Mouse (Mus musculus): ENCODE data around the gene Tram2. TPM values are rescaled to one million over a fixed set of nuclear protein-coding genes. Genes with fewer than 3 reads are reported as not detected.

Gene Tram2
- total and polyA plus RNA-seq, 3 experiments: 4.6 to 6.0 (median 5.6) TPM

DNA sequence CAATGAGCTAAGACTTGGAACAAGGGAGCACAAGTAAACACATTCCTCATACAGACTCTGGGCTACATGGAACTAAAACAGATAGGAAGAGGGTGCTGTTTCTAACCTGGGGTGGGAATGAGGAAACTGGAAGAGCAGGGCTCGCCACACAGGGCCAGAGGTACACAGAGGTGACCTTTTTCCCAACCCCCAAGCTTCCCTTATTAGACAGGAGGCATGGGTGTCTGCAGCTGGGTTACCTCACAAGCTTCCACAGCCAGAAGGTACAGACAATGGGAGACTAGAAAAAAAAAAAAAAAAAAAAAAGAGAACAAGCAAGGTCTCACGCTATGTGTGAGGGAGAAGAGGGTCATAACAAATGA lies 81.7 kb downstream of the Tram2 start:
- intact Hi-C loops (cut with DNase I): loop anchor here (5.0 kb wide), 2 partner anchors 80 to 165 kb away; partner anchors contain the start of gene Tram2

DNA sequence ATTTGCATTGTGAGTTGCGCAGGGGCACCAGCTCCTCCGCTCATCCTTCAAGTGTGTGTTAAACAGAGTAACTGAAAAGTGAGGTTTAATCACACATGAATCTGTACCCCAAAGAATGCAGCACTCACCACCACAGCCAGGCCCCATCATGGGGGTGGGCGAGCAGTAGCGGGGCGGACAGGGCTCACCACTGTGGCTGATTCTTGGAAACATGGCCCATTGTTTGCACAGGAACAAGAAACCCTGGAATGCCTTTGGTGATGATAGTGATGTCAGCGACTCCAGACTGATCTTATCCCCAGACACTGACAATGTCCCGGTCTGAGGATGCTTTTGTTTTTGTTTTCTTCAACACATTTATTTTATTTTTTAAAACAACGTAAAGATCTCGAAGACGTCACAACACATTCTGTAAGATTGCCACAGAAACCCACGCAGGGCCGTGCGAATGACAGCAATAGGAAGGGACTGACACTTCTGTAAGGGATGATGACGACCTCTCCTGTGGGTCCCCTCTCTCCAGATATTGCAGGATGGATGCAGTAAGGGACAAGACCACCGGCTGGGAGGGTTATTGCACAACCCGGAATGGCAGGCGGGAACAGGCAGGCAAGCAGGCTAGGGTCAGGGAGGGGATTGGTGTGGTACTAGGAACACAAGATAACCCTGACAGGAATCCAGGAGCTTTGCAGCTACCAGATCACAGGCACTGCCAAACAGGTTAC lies 82.3 kb downstream of the Tram2 start:
- peak overlapping the region; percentile 26 for H3K27ac ChIP-seq

More for the DNA sequence above, 81.7 kb downstream of the Tram2 start:
- Histone ChIP-seq H3K27ac (peak overlapping the region; percentile 26), H3K36me3 (ENCODE audit: control insufficient read depth, insufficient read depth, low read length) (no peaks in the 10 kb centered on the region), H3K4me1 (ENCODE audit: control insufficient read depth, insufficient read depth, low read length) (peaks cover 24% of the 10 kb centered on the region), H3K9ac (ENCODE audit: low read depth, low read length) (no peak overlapping the region), H3K79me2 (replicated peaks; ENCODE audit: control insufficient read depth, insufficient read depth, low read length) (no peaks in the 10 kb centered on the region), H3K27me3 (ENCODE audit: control insufficient read depth, insufficient read depth, low read length) (no peaks in the 10 kb centered on the region), H3K4me3 (no peak overlapping the region)
- 33% methylated on average over 2 of the region's 2 CpGs for WGBS
- TF ChIP-seq POLR2A (IDR thresholded peaks at IDR 0.05; ENCODE audit: insufficient read depth, low read depth, low read length): no peak
- no peak for TF ChIP-seq EP300 (IDR thresholded peaks at IDR 0.05; ENCODE audit: insufficient read depth, low read depth, low read length)
- TF ChIP-seq CTCF (IDR thresholded peaks at IDR 0.05): no peak
- DNase-seq: no peak

GRCm38 (mm10) chr1:20995331-20995986 lies 83.6 kb downstream of the Tram2 start:
- H3K79me2 ChIP-seq (replicated peaks; ENCODE audit: control insufficient read depth, insufficient read depth, low read length): no peaks in the 10 kb centered on the region
- intact Hi-C loops (cut with DNase I): loop anchor here (5.0 kb wide), 2 partner anchors 82 to 167 kb away; partner anchors contain the start of gene Tram2
- TF ChIP-seq CTCF (IDR thresholded peaks at IDR 0.05) (no peak), POLR2A (IDR thresholded peaks at IDR 0.05; ENCODE audit: insufficient read depth, low read depth, low read length) (no peak), EP300 (IDR thresholded peaks at IDR 0.05; ENCODE audit: insufficient read depth, low read depth, low read length) (0 out of 2 replicates have a peak, but pooled peaks have one; percentile 30)
- no peaks in the 10 kb centered on the region for H3K27me3 ChIP-seq (ENCODE audit: control insufficient read depth, insufficient read depth, low read length)
- 8% methylated on average over 7 of the region's 7 CpGs for WGBS
- no peaks in the 10 kb centered on the region for H3K36me3 ChIP-seq (ENCODE audit: control insufficient read depth, insufficient read depth, low read length)
- peaks cover 24% of the 10 kb centered on the region for H3K4me1 ChIP-seq (ENCODE audit: control insufficient read depth, insufficient read depth, low read length)
- H3K27ac ChIP-seq: peak overlapping the region; percentile 61
- no peak overlapping the region for H3K4me3 ChIP-seq
- H3K9ac ChIP-seq (ENCODE audit: low read depth, low read length): no peak overlapping the region
- peak in 1 of 2 experiments; percentile 48 for DNase-seq

More for the DNA sequence above, 82.3 kb downstream of the Tram2 start:
- Histone ChIP-seq H3K27me3 (ENCODE audit: control insufficient read depth, insufficient read depth, low read length) (no peaks in the 10 kb centered on the region), H3K4me1 (ENCODE audit: control insufficient read depth, insufficient read depth, low read length) (peaks cover 24% of the 10 kb centered on the region), H3K79me2 (replicated peaks; ENCODE audit: control insufficient read depth, insufficient read depth, low read length) (no peaks in the 10 kb centered on the region), H3K4me3 (no peak overlapping the region), H3K36me3 (ENCODE audit: control insufficient read depth, insufficient read depth, low read length) (no peaks in the 10 kb centered on the region), H3K9ac (ENCODE audit: low read depth, low read length) (no peak overlapping the region)
- peak in 1 of 2 experiments; percentile 27 for DNase-seq
- TF ChIP-seq CTCF (IDR thresholded peaks at IDR 0.05) (no peak), EP300 (IDR thresholded peaks at IDR 0.05; ENCODE audit: insufficient read depth, low read depth, low read length) (no peak), POLR2A (IDR thresholded peaks at IDR 0.05; ENCODE audit: insufficient read depth, low read depth, low read length) (no peak)
- intact Hi-C loops (cut with DNase I): loop anchor here (5.0 kb wide), 2 partner anchors 81 to 166 kb away; partner anchors contain the start of gene Tram2
- 53% methylated on average over 17 of the region's 17 CpGs for WGBS

DNA sequence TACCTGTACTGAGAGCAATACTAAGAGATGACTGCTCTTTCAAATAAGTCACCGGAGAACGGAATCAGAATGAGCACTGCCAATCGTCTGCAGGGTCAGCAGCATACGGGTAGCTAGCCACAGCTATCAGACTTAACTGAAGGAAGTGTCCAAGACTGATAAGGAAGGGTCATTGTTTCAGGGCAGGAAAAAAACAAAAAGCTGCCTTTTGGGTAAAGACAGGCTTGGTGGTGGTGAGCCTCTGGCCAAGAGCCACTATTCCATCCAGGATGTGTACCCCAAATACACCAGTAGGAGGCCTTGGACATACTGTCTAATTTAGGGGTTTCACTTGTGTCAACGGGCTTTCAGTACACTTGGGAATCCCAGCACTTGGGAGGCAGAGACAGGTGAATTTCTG lies 84.7 kb downstream of the Tram2 start:
- no peak overlapping the region for H3K9ac ChIP-seq (ENCODE audit: low read depth, low read length)
- no peaks in the 10 kb centered on the region for H3K79me2 ChIP-seq (replicated peaks; ENCODE audit: control insufficient read depth, insufficient read depth, low read length)
- no peaks in the 10 kb centered on the region for H3K27me3 ChIP-seq (ENCODE audit: control insufficient read depth, insufficient read depth, low read length)
- H3K27ac ChIP-seq: no peak overlapping the region
- no peak for TF ChIP-seq POLR2A (IDR thresholded peaks at IDR 0.05; ENCODE audit: insufficient read depth, low read depth, low read length)
- TF ChIP-seq CTCF (IDR thresholded peaks at IDR 0.05): peak; percentile 31
- intact Hi-C loops (cut with DNase I): no loop called here
- DNase-seq: no peak
- peaks cover 24% of the 10 kb centered on the region for H3K4me1 ChIP-seq (ENCODE audit: control insufficient read depth, insufficient read depth, low read length)
- H3K36me3 ChIP-seq (ENCODE audit: control insufficient read depth, insufficient read depth, low read length): no peaks in the 10 kb centered on the region
- 47% methylated on average over 5 of the region's 5 CpGs for WGBS
- H3K4me3 ChIP-seq: no peak overlapping the region

DNA sequence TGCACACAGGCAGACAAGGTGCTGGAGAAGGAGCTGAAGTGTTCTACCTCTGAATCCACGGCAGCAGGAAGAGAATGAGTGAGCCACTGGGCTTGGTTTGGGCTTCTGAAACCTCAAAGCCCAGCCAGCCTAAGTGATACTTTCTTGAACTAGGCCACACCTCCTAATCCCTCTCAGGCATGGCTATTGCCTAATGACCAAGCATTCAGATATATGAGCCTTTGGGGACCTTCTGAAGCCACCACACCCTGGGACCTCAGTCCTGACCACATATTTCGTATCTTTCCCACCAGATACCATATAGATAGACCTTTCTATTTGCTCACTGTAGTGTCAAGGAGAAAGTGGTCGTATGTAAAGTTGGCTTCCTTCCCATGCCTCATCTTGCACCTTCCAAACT lies 85.3 kb downstream of the Tram2 start:
- Histone ChIP-seq H3K79me2 (replicated peaks; ENCODE audit: control insufficient read depth, insufficient read depth, low read length) (no peaks in the 10 kb centered on the region), H3K4me3 (no peak overlapping the region), H3K27ac (no peak overlapping the region), H3K9ac (ENCODE audit: low read depth, low read length) (no peak overlapping the region), H3K27me3 (ENCODE audit: control insufficient read depth, insufficient read depth, low read length) (no peaks in the 10 kb centered on the region), H3K36me3 (ENCODE audit: control insufficient read depth, insufficient read depth, low read length) (no peaks in the 10 kb centered on the region), H3K4me1 (ENCODE audit: control insufficient read depth, insufficient read depth, low read length) (peaks cover 24% of the 10 kb centered on the region)
- no peak for DNase-seq
- no peak for TF ChIP-seq CTCF (IDR thresholded peaks at IDR 0.05)
- no peak for TF ChIP-seq EP300 (IDR thresholded peaks at IDR 0.05; ENCODE audit: insufficient read depth, low read depth, low read length)
- TF ChIP-seq POLR2A (IDR thresholded peaks at IDR 0.05; ENCODE audit: insufficient read depth, low read depth, low read length): no peak
- WGBS: 79% methylated on average over 3 of the region's 3 CpGs
- intact Hi-C loops (cut with DNase I): no loop called here
